Mouse (Mus musculus): ENCODE data around the gene Entpd6.

GRCm38 (mm10) chr2:150787234-150787771, 38.5 kb downstream of the Entpd6 start:
- no peak for TF ChIP-seq EP300 (IDR thresholded peaks at IDR 0.05; ENCODE audit: low read depth)
- TF ChIP-seq CTCF (IDR thresholded peaks at IDR 0.05; ENCODE audit: low read depth) = no peak

Measured in heart, postnatal 0 days (tissue).